Mouse (Mus musculus): ENCODE data around the gene Acot6.

DNA sequence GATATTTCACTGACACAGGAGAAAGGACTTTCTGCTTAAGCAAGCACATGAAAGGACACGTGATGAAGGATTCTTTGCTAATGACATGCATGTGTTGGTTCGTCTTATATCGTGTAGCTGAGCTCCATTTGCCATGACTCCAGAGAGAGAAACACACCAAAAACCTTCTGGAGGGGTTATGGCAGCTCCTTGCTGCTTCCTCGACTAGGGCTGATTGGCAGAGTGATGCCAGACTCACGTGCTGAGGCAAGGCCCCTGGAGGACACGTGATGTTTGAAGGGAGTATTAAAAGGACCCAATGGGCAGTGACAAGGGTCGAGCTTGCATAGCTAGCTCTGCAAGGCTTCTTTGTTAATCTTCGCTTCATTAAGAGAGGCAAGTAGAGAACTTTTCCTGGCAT lies 32.2 kb upstream of the Acot6 start:
- no peak for TF ChIP-seq CTCF (IDR thresholded peaks at IDR 0.05; ENCODE audit: borderline replicate concordance, control insufficient read depth, extremely low read depth, insufficient read depth, low read length, poor library complexity)
- no peak for TF ChIP-seq POLR2A (IDR thresholded peaks at IDR 0.05; ENCODE audit: control insufficient read depth, extremely low read depth, insufficient read depth, low read length, poor library complexity)
